Mouse (Mus musculus): ENCODE data around the gene Erc2.

DNA sequence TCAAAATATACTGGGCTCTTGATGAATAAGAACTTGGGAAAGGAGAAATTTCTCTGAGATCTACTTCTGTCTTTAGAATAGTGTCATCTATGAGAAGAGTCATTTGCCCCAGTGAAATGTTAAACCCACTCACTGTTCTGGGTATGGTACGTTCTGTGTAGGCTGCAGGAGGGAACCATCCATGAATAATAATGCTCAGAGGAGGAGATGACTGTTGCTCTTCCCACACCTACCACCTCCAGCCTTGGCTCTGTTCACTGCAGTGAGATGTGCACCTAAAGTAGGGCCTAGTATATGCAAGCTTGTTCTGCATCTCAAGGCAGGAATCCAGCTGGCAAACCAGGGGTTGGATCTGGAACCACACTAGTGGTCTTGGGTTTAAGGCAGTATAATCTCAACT lies 353.4 kb downstream of the Erc2 start:
- TF ChIP-seq CTCF (IDR thresholded peaks at IDR 0.05; ENCODE audit: extremely low read depth, insufficient read length, insufficient replicate concordance, low read depth, low read length) (no peak), POLR2A (IDR thresholded peaks at IDR 0.05; ENCODE audit: low read depth, low read length) (no peak)
